Mouse (Mus musculus): ENCODE data around the gene Ciita. TPM values are rescaled to one million over a fixed set of nuclear protein-coding genes. Genes with fewer than 3 reads are reported as not detected.

Gene Ciita
- polyA plus RNA-seq (2015; fragmentation: Nextera tagmentation; extraction: Ambion mirVana): 0.41 and 0.49 TPM in 2 replicates

GRCm38 (mm10) chr16:10479857-10480256, at the start of gene Ciita:
Gene Ciita (plus strand): TSS chr16:10480059.
- no peak within 1 kb of the TSS for H3K4me2 ChIP-seq (ENCODE audit: low read length)
- H3K27me3 ChIP-seq (replicated peaks; ENCODE audit: control insufficient read depth, insufficient read depth, low read length): no peaks in the 10 kb centered on the region
- no peak within 1 kb of the TSS for H3K4me3 ChIP-seq (replicated peaks; ENCODE audit: low read length)
- no peaks in the 10 kb centered on the region for H3K9me3 ChIP-seq (ENCODE audit: control insufficient read depth, low read length)
- WGBS: 89% methylated on average over 5 of the region's 5 CpGs
- no peaks in the 10 kb centered on the region for H3K4me1 ChIP-seq (replicated peaks; ENCODE audit: control insufficient read depth, insufficient read depth, low read length)
- ATAC-seq: no peak
- H3K36me3 ChIP-seq (ENCODE audit: control insufficient read depth, insufficient read depth): no peaks in the 10 kb centered on the region
- no peak within 1 kb of the TSS for H3K9ac ChIP-seq (replicated peaks; ENCODE audit: low read depth, low read length)
- H3K27ac ChIP-seq (ENCODE audit: low read length): no peak within 1 kb of the TSS

GRCm38 (mm10) chr16:10431911-10432310, 47.9 kb upstream of the Ciita start:
- no peak overlapping the region for H3K4me2 ChIP-seq (ENCODE audit: low read length)
- no peak overlapping the region for H3K4me3 ChIP-seq (replicated peaks; ENCODE audit: low read length)
- no peak overlapping the region for H3K27ac ChIP-seq (ENCODE audit: low read length)
- 95% methylated on average over 1 of the region's 1 CpGs for WGBS
- H3K4me1 ChIP-seq (replicated peaks; ENCODE audit: control insufficient read depth, insufficient read depth, low read length): no peaks in the 10 kb centered on the region
- no peak overlapping the region for H3K9ac ChIP-seq (replicated peaks; ENCODE audit: low read depth, low read length)
- peaks cover 2% of the 10 kb centered on the region; the same call in 1 of the 2 replicates for H3K36me3 ChIP-seq (ENCODE audit: control insufficient read depth, insufficient read depth)
- no peaks in the 10 kb centered on the region for H3K9me3 ChIP-seq (ENCODE audit: control insufficient read depth, low read length)
- H3K27me3 ChIP-seq (replicated peaks; ENCODE audit: control insufficient read depth, insufficient read depth, low read length): no peaks in the 10 kb centered on the region
- no peak for ATAC-seq

- no peaks in the 10 kb centered on the region for H3K4me1 ChIP-seq (replicated peaks; ENCODE audit: control insufficient read depth, insufficient read depth, low read length)
- H3K9me3 ChIP-seq (ENCODE audit: control insufficient read depth, low read length): no peaks in the 10 kb centered on the region
- WGBS: 87% methylated on average over 4 of the region's 4 CpGs
- H3K4me2 ChIP-seq (ENCODE audit: low read length): no peak overlapping the region
- H3K36me3 ChIP-seq (ENCODE audit: control insufficient read depth, insufficient read depth): peaks cover 2% of the 10 kb centered on the region; the same call in 1 of the 2 replicates
- no peak for ATAC-seq
- no peak overlapping the region for H3K9ac ChIP-seq (replicated peaks; ENCODE audit: low read depth, low read length)
- no peak overlapping the region for H3K27ac ChIP-seq (ENCODE audit: low read length)
- no peaks in the 10 kb centered on the region for H3K27me3 ChIP-seq (replicated peaks; ENCODE audit: control insufficient read depth, insufficient read depth, low read length)
- H3K4me3 ChIP-seq (replicated peaks; ENCODE audit: low read length): no peak overlapping the region
Observed at GRCm38 (mm10) chr16:10432387-10432786, 47.5 kb upstream of the Ciita start.

- no peaks in the 10 kb centered on the region for H3K27me3 ChIP-seq (replicated peaks; ENCODE audit: control insufficient read depth, insufficient read depth, low read length)
- ATAC-seq: no peak
- no peaks in the 10 kb centered on the region for H3K36me3 ChIP-seq (ENCODE audit: control insufficient read depth, insufficient read depth)
- no peaks in the 10 kb centered on the region for H3K9me3 ChIP-seq (ENCODE audit: control insufficient read depth, low read length)
- no peak overlapping the region for H3K4me2 ChIP-seq (ENCODE audit: low read length)
- H3K9ac ChIP-seq (replicated peaks; ENCODE audit: low read depth, low read length): no peak overlapping the region
- H3K27ac ChIP-seq (ENCODE audit: low read length): no peak overlapping the region
- no peaks in the 10 kb centered on the region for H3K4me1 ChIP-seq (replicated peaks; ENCODE audit: control insufficient read depth, insufficient read depth, low read length)
- WGBS: 91% methylated on average over 5 of the region's 5 CpGs
- no peak overlapping the region for H3K4me3 ChIP-seq (replicated peaks; ENCODE audit: low read length)
Observed at GRCm38 (mm10) chr16:10433344-10433743, 46.5 kb upstream of the Ciita start.

- ATAC-seq: no peak
Observed at GRCm38 (mm10) chr16:10436166-10436565, 43.7 kb upstream of the Ciita start.

GRCm38 (mm10) chr16:10438055-10438454, 41.8 kb upstream of the Ciita start:
- H3K27ac ChIP-seq (ENCODE audit: low read length): no peak overlapping the region
- H3K4me2 ChIP-seq (ENCODE audit: low read length): no peak overlapping the region
- 72% methylated on average over 5 of the region's 5 CpGs for WGBS
- no peaks in the 10 kb centered on the region for H3K36me3 ChIP-seq (ENCODE audit: control insufficient read depth, insufficient read depth)
- no peak overlapping the region for H3K4me3 ChIP-seq (replicated peaks; ENCODE audit: low read length)
- no peaks in the 10 kb centered on the region for H3K27me3 ChIP-seq (replicated peaks; ENCODE audit: control insufficient read depth, insufficient read depth, low read length)
- ATAC-seq: no peak
- H3K4me1 ChIP-seq (replicated peaks; ENCODE audit: control insufficient read depth, insufficient read depth, low read length): no peaks in the 10 kb centered on the region
- H3K9ac ChIP-seq (replicated peaks; ENCODE audit: low read depth, low read length): no peak overlapping the region
- no peaks in the 10 kb centered on the region for H3K9me3 ChIP-seq (ENCODE audit: control insufficient read depth, low read length)

More at GRCm38 (mm10) chr16:10436166-10436565, 43.7 kb upstream of the Ciita start:
- H3K4me1 ChIP-seq (replicated peaks; ENCODE audit: control insufficient read depth, insufficient read depth, low read length): no peaks in the 10 kb centered on the region
- no peak overlapping the region for H3K9ac ChIP-seq (replicated peaks; ENCODE audit: low read depth, low read length)
- H3K9me3 ChIP-seq (ENCODE audit: control insufficient read depth, low read length): no peaks in the 10 kb centered on the region
- H3K27ac ChIP-seq (ENCODE audit: low read length): no peak overlapping the region
- no peaks in the 10 kb centered on the region for H3K27me3 ChIP-seq (replicated peaks; ENCODE audit: control insufficient read depth, insufficient read depth, low read length)
- no peaks in the 10 kb centered on the region for H3K36me3 ChIP-seq (ENCODE audit: control insufficient read depth, insufficient read depth)
- H3K4me3 ChIP-seq (replicated peaks; ENCODE audit: low read length): no peak overlapping the region
- WGBS: 86% methylated on average over 6 of the region's 6 CpGs
- no peak overlapping the region for H3K4me2 ChIP-seq (ENCODE audit: low read length)

GRCm38 (mm10) chr16:10441328-10441727, 38.5 kb upstream of the Ciita start:
- no peak overlapping the region for H3K9ac ChIP-seq (replicated peaks; ENCODE audit: low read depth, low read length)
- no peak overlapping the region for H3K4me3 ChIP-seq (replicated peaks; ENCODE audit: low read length)
- no peak overlapping the region for H3K4me2 ChIP-seq (ENCODE audit: low read length)
- H3K36me3 ChIP-seq (ENCODE audit: control insufficient read depth, insufficient read depth): no peaks in the 10 kb centered on the region
- no peaks in the 10 kb centered on the region for H3K27me3 ChIP-seq (replicated peaks; ENCODE audit: control insufficient read depth, insufficient read depth, low read length)
- peaks cover 22% of the 10 kb centered on the region for H3K4me1 ChIP-seq (replicated peaks; ENCODE audit: control insufficient read depth, insufficient read depth, low read length)
- WGBS: 89% methylated on average over 6 of the region's 6 CpGs
- H3K9me3 ChIP-seq (ENCODE audit: control insufficient read depth, low read length): no peaks in the 10 kb centered on the region
- no peak for ATAC-seq
- H3K27ac ChIP-seq (ENCODE audit: low read length): no peak overlapping the region

- no peaks in the 10 kb centered on the region for H3K36me3 ChIP-seq (ENCODE audit: control insufficient read depth, insufficient read depth)
- no peaks in the 10 kb centered on the region for H3K27me3 ChIP-seq (replicated peaks; ENCODE audit: control insufficient read depth, insufficient read depth, low read length)
- peaks cover 23% of the 10 kb centered on the region for H3K4me1 ChIP-seq (replicated peaks; ENCODE audit: control insufficient read depth, insufficient read depth, low read length)
- WGBS: 92% methylated on average over 4 of the region's 4 CpGs
- no peak overlapping the region for H3K27ac ChIP-seq (ENCODE audit: low read length)
- H3K4me3 ChIP-seq (replicated peaks; ENCODE audit: low read length): no peak overlapping the region
- ATAC-seq: no peak
- H3K9me3 ChIP-seq (ENCODE audit: control insufficient read depth, low read length): no peaks in the 10 kb centered on the region
- no peak overlapping the region for H3K9ac ChIP-seq (replicated peaks; ENCODE audit: low read depth, low read length)
- H3K4me2 ChIP-seq (ENCODE audit: low read length): no peak overlapping the region
Observed at GRCm38 (mm10) chr16:10441761-10442160, 38.1 kb upstream of the Ciita start.

GRCm38 (mm10) chr16:10443723-10444122, 36.1 kb upstream of the Ciita start:
- ATAC-seq: no peak
- no peaks in the 10 kb centered on the region for H3K9me3 ChIP-seq (ENCODE audit: control insufficient read depth, low read length)
- peaks cover 29% of the 10 kb centered on the region for H3K4me1 ChIP-seq (replicated peaks; ENCODE audit: control insufficient read depth, insufficient read depth, low read length)
- H3K4me3 ChIP-seq (replicated peaks; ENCODE audit: low read length): no peak overlapping the region
- H3K4me2 ChIP-seq (ENCODE audit: low read length): no peak overlapping the region
- H3K36me3 ChIP-seq (ENCODE audit: control insufficient read depth, insufficient read depth): no peaks in the 10 kb centered on the region
- H3K9ac ChIP-seq (replicated peaks; ENCODE audit: low read depth, low read length): no peak overlapping the region
- H3K27me3 ChIP-seq (replicated peaks; ENCODE audit: control insufficient read depth, insufficient read depth, low read length): no peaks in the 10 kb centered on the region
- H3K27ac ChIP-seq (ENCODE audit: low read length): no peak overlapping the region
